Mouse (Mus musculus) adrenal gland, postnatal 10 days (tissue): ENCODE data around the gene Dgki. TPM values are rescaled to one million over a fixed set of nuclear protein-coding genes. Genes with fewer than 3 reads are reported as not detected.
A peak's percentile ranks its signal among the peaks of the same experiment; 100 is the strongest.

Experiments used
- DNase-seq: peaks from one replicate; pipeline ENCODE4 v3.0.0; 2021; ENCODE audit warnings: mixed read lengths
- total RNA-seq, 2 experiments: library from RNA; stranded (reverse); gene quantifications; 2 replicates each; pipeline ENCODE4 v1.2.3; 2021

Gene Dgki
- total RNA-seq, 2 experiments from 2014 or later = 2.1 to 2.5 TPM

GRCm38 (mm10) chr6:37292068-37292467, 7.9 kb downstream of the Dgki start:
- DNase-seq = no peak

- no peak for DNase-seq
Measured at GRCm38 (mm10) chr6:37291171-37291570, 8.8 kb downstream of the Dgki start.

- no peak for DNase-seq
Measured at GRCm38 (mm10) chr6:37290691-37291090, 9.3 kb downstream of the Dgki start.

- no peak for DNase-seq
Measured at GRCm38 (mm10) chr6:37286134-37286533, 13.8 kb downstream of the Dgki start.

DNA sequence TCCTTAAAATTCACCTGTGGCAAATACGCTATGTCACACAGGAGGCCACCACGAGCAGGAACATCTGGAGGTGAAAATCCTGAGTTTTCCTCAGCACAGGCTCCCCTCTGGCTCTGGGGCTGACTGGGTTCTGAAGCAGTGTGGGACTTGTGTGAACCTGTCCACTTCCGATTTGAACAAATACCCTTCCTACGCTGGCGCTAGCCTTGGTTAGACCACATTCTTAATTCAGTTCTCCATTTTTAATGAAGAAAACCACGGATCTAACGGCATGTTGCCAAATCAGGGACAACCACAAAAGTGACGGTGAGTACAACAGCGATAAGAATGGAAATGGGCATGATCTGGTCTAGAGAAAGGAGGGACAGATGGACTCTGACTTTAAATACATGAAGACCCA, 15.1 kb downstream of the Dgki start:
- DNase-seq = no peak

- no peak for DNase-seq
Measured at GRCm38 (mm10) chr6:37283336-37283735, 16.6 kb downstream of the Dgki start.

DNA sequence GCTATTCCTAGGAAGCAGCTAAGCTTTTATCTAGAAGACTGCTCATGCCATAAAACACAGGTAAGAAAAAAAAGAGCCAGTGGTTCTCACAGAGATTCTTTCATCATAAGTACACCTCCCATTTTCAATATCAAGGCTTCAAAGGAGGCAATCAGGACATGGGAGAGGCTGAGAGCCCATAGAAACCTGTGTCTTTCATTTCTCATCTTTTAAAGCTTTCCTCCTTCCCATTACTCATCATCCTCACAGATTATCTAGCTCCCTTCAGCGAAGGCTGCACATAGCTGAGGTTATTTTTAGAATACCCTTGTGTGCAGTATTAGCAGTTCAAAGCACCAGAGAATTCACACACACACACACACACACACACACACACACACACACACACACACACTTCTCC, 17.3 kb downstream of the Dgki start:
- DNase-seq = no peak

DNA sequence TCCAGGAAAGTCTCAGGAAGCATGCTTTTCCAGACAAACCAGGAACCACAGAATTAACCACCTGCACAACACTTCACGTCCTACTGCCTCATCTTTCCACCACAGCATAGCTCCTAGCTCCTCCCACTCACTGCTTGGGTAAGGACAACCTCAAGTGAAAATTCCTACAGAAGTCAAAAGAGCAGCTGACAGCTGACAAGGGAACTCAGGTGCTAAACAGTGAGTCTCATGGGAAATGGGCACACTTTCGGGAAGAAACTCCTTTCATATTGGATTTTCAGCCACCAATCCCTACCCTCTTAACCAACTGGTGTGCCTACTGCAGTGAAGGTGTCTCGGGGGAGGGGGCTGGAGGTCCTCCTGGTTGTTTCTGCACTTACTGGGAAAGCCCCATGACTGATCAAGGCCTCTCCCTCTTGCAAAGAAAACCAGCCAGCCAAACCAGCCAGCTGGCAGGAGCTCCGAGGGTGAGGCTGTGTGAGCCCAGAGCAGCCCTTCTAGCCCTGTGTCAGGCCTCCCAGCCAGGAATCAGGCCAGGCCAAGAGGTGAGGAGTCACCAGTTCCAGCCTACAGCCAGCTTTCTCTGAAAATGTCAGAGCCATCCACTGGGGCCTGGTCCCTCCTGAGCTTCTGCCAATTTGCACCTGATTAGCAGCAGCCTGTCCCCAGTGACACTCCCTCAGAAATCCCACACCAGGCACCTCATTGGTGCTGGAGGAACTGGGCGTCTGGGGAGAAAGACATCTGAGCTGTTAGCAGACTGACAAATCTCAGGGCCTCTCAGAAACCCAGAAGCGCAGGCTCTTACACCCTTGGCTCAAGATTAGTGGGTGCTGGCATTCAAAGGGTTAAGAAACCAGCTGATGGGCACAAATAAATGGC, 22.9 kb downstream of the Dgki start:
- DNase-seq = peak; percentile 73

GRCm38 (mm10) chr6:37276181-37276580, 23.8 kb downstream of the Dgki start:
- DNase-seq = no peak

- peak; percentile 48 for DNase-seq
Measured at GRCm38 (mm10) chr6:37270905-37271591, 28.9 kb downstream of the Dgki start.

GRCm38 (mm10) chr6:37268589-37268988, 31.4 kb downstream of the Dgki start:
- DNase-seq = no peak

- DNase-seq = no peak
Measured at GRCm38 (mm10) chr6:37267952-37268351, 32.0 kb downstream of the Dgki start.

GRCm38 (mm10) chr6:37262486-37262885, 37.5 kb downstream of the Dgki start:
- no peak for DNase-seq

DNA sequence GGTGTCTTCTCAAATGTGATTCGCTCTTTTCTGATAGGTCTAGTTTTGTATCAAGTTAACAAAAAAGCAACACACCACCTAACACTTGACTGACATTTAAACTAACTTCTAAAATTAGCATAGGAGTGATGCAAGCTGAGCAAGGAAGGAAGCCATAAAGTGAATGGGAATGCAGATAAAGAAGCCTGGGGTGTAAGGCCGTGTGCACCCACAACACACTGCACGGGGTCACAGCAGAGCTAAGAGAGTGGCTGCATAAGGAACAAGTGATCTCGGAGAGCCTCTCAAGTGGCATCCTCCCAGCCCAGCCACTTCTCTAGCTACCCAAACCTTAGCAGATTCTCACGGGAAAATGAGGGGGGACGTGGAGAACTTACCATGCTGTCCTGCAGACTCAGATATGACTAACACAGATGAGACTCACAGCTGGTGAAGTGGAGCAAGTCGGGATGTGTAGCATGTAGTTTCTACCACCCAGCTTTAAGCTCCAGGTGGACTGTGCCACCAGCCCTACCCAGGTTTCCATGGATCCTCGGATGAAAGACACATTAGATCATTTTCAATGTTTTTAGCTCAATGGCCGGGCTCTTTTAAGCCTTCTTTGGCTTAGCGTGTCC, 38.6 kb downstream of the Dgki start:
- no peak for DNase-seq

DNA sequence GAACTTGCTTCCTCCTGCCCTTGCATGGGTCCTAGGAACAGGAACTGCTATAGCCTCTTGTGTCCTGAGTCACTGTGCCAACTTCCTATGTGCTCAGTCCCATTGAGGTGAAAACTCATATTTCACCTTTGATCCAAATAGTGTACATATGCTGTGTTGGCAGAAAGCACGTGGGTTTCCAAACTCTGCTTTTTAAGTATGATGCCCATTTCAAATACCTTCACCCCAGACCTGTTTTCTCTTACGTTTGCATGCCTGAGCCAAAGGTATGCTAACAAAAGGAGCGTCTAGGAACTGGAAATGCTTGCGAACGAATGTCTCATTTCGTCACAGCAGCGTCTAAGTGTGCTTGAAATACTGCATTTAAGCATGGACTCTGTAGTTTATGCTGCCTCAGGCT, 41.3 kb downstream of the Dgki start:
- no peak for DNase-seq

DNA sequence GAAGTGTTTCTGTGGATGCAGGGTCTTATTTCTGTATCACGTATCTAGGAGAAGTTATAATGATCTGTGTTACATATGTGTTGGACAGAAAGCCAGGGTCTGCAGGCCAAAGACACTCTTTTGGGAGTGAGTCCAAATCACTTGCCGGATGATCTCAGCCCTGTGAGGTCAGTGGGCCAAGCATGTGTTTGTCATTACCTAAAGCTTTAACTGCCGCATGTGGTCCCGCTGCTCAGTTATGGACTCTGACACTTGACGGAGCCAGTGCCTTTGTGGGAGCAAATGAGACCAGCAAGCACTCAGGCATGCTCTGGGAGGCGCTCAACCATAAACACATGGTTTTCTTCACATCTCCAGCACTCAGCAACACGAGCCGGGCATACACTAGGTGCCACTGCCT, 45.8 kb downstream of the Dgki start:
- DNase-seq = no peak

GRCm38 (mm10) chr6:37252536-37252935, 47.4 kb downstream of the Dgki start:
- no peak for DNase-seq

- no peak for DNase-seq
Measured at GRCm38 (mm10) chr6:37250671-37251070, 49.3 kb downstream of the Dgki start.

DNA sequence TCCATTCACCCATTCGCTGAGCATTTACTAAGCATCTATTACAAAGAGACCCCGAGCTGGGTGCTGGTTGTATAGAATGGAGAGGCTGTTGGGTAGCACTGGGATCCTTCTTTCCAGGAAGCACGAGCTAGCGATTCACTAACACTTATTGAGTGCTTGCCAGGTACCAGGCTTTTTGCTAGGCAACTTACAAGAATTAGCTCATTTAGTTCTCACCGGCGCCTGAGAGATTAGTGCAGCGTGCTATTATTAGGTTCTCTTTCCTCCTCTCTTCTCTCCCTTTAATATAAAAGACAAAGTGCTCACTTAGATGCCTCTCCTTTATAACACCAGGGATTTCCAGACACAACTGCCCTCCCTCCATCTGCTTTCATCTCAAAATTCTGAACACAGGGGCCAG, 54.2 kb downstream of the Dgki start:
- no peak for DNase-seq

DNA sequence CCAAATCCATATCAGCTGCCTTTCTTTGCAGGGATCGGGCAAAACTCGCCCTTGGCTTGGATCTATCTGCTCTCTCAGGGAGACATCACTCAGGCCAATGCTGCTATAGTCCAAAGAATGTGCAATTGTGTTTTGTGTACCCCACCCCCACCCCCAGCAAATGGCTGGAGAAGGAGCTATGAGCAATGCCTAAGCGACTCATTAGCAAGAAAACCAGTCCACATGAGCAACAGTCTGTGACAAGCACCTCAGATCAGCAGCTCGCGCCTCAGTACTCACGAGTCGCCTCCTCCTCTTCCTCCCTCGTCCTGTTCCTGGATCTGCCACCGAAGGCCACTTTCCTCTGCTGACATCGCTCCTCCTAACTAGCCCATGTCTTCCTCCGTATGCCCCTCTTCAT, 55.9 kb downstream of the Dgki start:
- no peak for DNase-seq

DNA sequence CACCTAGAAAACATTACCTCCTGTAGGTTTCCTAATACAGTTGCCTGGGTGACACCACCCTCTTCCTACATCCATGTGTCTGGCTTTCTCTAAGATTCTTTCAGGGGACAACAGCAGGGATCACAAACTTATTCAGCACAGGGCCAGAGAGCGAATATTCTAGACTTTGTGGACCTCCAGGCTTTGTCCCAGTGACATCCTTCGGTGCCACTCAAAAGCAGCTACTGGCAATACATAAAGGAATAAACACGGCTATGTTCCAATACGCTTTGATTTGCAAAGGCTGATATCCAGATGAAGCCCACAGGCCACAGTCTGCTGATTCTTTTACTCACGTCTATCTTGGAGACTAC, 57.2 kb downstream of the Dgki start:
- DNase-seq = no peak

DNA sequence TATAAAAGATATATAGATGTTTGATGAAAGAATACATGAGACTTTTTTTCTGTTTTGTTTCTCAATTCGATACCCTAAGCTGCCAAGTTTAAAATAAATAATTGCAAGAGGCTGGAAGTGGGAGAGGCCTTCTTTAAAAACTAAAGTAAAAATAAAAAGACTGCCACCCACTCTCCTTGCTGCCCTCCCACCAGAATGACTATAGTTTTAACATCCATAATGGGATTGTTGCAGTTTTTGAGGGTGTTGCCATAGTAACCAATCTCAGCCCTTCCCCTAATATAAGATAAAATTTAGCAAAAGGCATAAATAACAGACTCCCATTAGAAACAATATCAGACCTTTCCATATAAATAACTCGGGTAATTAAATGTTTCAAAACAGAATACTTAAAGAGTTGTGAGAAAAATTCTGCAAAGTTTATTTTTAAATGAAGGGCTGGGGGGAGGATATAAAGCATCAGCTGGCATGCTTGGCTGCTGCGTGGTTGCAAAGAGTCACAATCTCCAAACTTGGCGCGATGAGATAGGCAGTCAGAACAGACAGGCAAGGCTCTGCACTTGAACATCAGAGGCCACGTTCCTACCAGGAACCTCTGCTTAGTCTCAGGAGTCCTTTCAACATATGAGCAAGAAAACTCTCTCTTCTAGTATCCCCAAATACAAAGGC, 57.8 kb downstream of the Dgki start:
- DNase-seq = no peak

GRCm38 (mm10) chr6:37241434-37241833, 58.5 kb downstream of the Dgki start:
- DNase-seq = no peak
